Mouse (Mus musculus) lung, postnatal 0 days (tissue): ENCODE results near the gene Ucn3. TPM values are rescaled to one million over a fixed set of nuclear protein-coding genes. Genes with fewer than 3 reads are reported as not detected.

ENCODE experiments used
- ATAC-seq: fragments of 200-750 bp; cut with Nextera tagmentation; 2 replicates; pipeline ENCODE4 v1.8.0; 2017; ENCODE audit warnings: moderate library complexity
- DNase-seq: peaks from one replicate; pipeline ENCODE4 v3.0.0-alpha.2; 2016; ENCODE audit warnings: low spot score
- H3K27ac ChIP-seq: fragments of 300-500 bp; sonication (generic); 2 replicates; pipeline ENCODE4 v1.5.1; 2014; ENCODE audit warnings: antibody characterized with exemption, mild to moderate bottlenecking, low read length, mixed read lengths
- H3K27me3 ChIP-seq: fragments of 300-500 bp; sonication (generic); replicated peaks from 2 replicates; pipeline ENCODE4 v1.6.1; 2014; ENCODE audit warnings: low read length, mixed read lengths; ENCODE audit not compliant: insufficient read depth
- H3K36me3 ChIP-seq: fragments of 300-500 bp; sonication (generic); 2 replicates; pipeline ENCODE4 v1.6.1; 2014; ENCODE audit warnings: low read length, mixed read lengths; ENCODE audit not compliant: insufficient read depth
- H3K4me1 ChIP-seq: fragments of 300-500 bp; sonication (generic); 2 replicates; pipeline ENCODE4 v1.6.1; 2014; ENCODE audit warnings: antibody characterized with exemption, low read depth, low read length, mixed read lengths; ENCODE audit not compliant: insufficient read depth
- H3K4me2 ChIP-seq: fragments of 300-500 bp; sonication (generic); replicated peaks from 2 replicates; pipeline ENCODE4 v1.6.1; 2014; ENCODE audit warnings: low read depth, mild to moderate bottlenecking, low read length, moderate library complexity, mixed read lengths
- H3K4me3 ChIP-seq: fragments of 300-500 bp; sonication (generic); 2 replicates; pipeline ENCODE4 v1.5.1; 2014; ENCODE audit warnings: low read depth, low read length
- H3K9ac ChIP-seq: fragments of 300-500 bp; sonication (generic); replicated peaks from 2 replicates; pipeline ENCODE4 v1.6.1; 2014; ENCODE audit warnings: low read depth, mild to moderate bottlenecking
- H3K9me3 ChIP-seq: fragments of 300-500 bp; sonication (generic); 2 replicates; pipeline ENCODE4 v1.6.1; 2016; ENCODE audit warnings: low read length, mixed read lengths
- CTCF ChIP-seq: IDR thresholded peaks from 2 replicates; pipeline ENCODE4 v1.5.1; 2016; ENCODE audit warnings: antibody characterized with exemption, mild to moderate bottlenecking
- EP300 ChIP-seq: IDR thresholded peaks from 2 replicates; pipeline ENCODE4 v1.6.1; 2016; ENCODE audit warnings: antibody characterized with exemption, mild to moderate bottlenecking, control low read depth
- WGBS: fragments of 180-500 bp; shearing (Covaris S2); extraction: QIAGEN DNeasy Blood & Tissue Kit; methylation state at CpG from one replicate; pipeline ENCODE4 v1.1.7; 2014; 5-methylcytosine and 5-hydroxymethylcytosine counted together
- polyA plus RNA-seq: library from polyadenylated mRNA; unstranded; fragments of >200 nt; fragmentation: Nextera tagmentation; extraction: Ambion mirVana; gene quantifications from 2 replicates; pipeline ENCODE4 v1.2.1, GENCODE M21; 2015

The Ucn3 gene
- not detected in 2 replicates for polyA plus RNA-seq

- no peak for ATAC-seq
- H3K4me3 ChIP-seq, result no peak within 1 kb of the TSS
- no peaks in the 10 kb centered on the region for H3K9me3 ChIP-seq
- H3K9ac ChIP-seq, result no peak within 1 kb of the TSS
- no peak within 1 kb of the TSS for H3K27ac ChIP-seq
- TF ChIP-seq CTCF (no peak), EP300 (no peak)
- H3K27me3 ChIP-seq, result no peaks in the 10 kb centered on the region
- H3K4me2 ChIP-seq, result no peak within 1 kb of the TSS
- H3K4me1 ChIP-seq, result no peaks in the 10 kb centered on the region
- 67% methylated on average over 2 of the region's 2 CpGs for WGBS
- no peaks in the 10 kb centered on the region for H3K36me3 ChIP-seq
- DNase-seq, result no peak
These were observed at the start of gene Ucn3 for GRCm38 (mm10) chr13:3945249-3945648. Ucn3 (minus strand) TSS chr13:3945349.

GRCm38 (mm10) chr13:3992081-3992480, 46.9 kb upstream of the Ucn3 start:
- TF ChIP-seq CTCF (no peak), EP300 (no peak)
- DNase-seq (no peak), ATAC-seq (no peak)
- H3K4me1 ChIP-seq, result no peaks in the 10 kb centered on the region
- H3K4me2 ChIP-seq, result no peak overlapping the region
- H3K27ac ChIP-seq, result no peak overlapping the region
- H3K27me3 ChIP-seq, result no peaks in the 10 kb centered on the region
- H3K36me3 ChIP-seq, result no peaks in the 10 kb centered on the region
- no peak overlapping the region for H3K4me3 ChIP-seq
- no peaks in the 10 kb centered on the region for H3K9me3 ChIP-seq
- no peak overlapping the region for H3K9ac ChIP-seq

- Histone ChIP-seq H3K36me3 (no peaks in the 10 kb centered on the region), H3K27me3 (no peaks in the 10 kb centered on the region), H3K4me3 (no peak overlapping the region), H3K9ac (no peak overlapping the region), H3K4me2 (no peak overlapping the region), H3K9me3 (no peaks in the 10 kb centered on the region), H3K4me1 (no peaks in the 10 kb centered on the region), H3K27ac (no peak overlapping the region)
- DNase-seq (no peak), ATAC-seq (no peak)
- TF ChIP-seq CTCF (no peak), EP300 (no peak)
- 82% methylated on average over 4 of the region's 4 CpGs for WGBS
These were observed 23.7 kb upstream of the Ucn3 start for GRCm38 (mm10) chr13:3968849-3969248.

- H3K36me3 ChIP-seq, result no peaks in the 10 kb centered on the region
- H3K27ac ChIP-seq, result no peak overlapping the region
- no peak overlapping the region for H3K4me2 ChIP-seq
- no peaks in the 10 kb centered on the region for H3K4me1 ChIP-seq
- no peaks in the 10 kb centered on the region for H3K27me3 ChIP-seq
- no peak overlapping the region for H3K9ac ChIP-seq
- 0 out of 2 replicates have a peak, but pooled peaks have one; percentile 16 for TF ChIP-seq CTCF
- TF ChIP-seq EP300, result no peak
- no peak for DNase-seq
- WGBS, result 79% methylated on average over 6 of the region's 6 CpGs
- ATAC-seq, result no peak
- no peaks in the 10 kb centered on the region for H3K9me3 ChIP-seq
- no peak overlapping the region for H3K4me3 ChIP-seq
These were observed 6.2 kb upstream of the Ucn3 start for GRCm38 (mm10) chr13:3951198-3951914.

- DNase-seq, result no peak
- no peak overlapping the region for H3K27ac ChIP-seq
- H3K36me3 ChIP-seq, result no peaks in the 10 kb centered on the region
- TF ChIP-seq CTCF (no peak), EP300 (no peak)
- no peak overlapping the region for H3K9ac ChIP-seq
- H3K9me3 ChIP-seq, result no peaks in the 10 kb centered on the region
- no peak for ATAC-seq
- H3K4me1 ChIP-seq, result no peaks in the 10 kb centered on the region
- H3K4me3 ChIP-seq, result no peak overlapping the region
- no peaks in the 10 kb centered on the region for H3K27me3 ChIP-seq
- no peak overlapping the region for H3K4me2 ChIP-seq
- 89% methylated on average over 4 of the region's 4 CpGs for WGBS
These were observed 4.3 kb upstream of the Ucn3 start for GRCm38 (mm10) chr13:3949477-3949876.

- no peak overlapping the region for H3K9ac ChIP-seq
- no peak overlapping the region for H3K4me3 ChIP-seq
- no peak for TF ChIP-seq CTCF
- TF ChIP-seq EP300, result no peak
- DNase-seq (no peak), ATAC-seq (no peak)
- no peaks in the 10 kb centered on the region for H3K9me3 ChIP-seq
- no peaks in the 10 kb centered on the region for H3K4me1 ChIP-seq
- H3K36me3 ChIP-seq, result no peaks in the 10 kb centered on the region
- H3K27me3 ChIP-seq, result no peaks in the 10 kb centered on the region
- H3K4me2 ChIP-seq, result no peak overlapping the region
- WGBS, result 86% methylated on average over 4 of the region's 4 CpGs
- no peak overlapping the region for H3K27ac ChIP-seq
These were observed 2.1 kb upstream of the Ucn3 start for GRCm38 (mm10) chr13:3947267-3947666.
